Mouse (Mus musculus) central nervous system, embryonic 11.5 days (tissue): ENCODE data around the gene Orai3. TPM values are rescaled to one million over a fixed set of nuclear protein-coding genes. Genes with fewer than 3 reads are reported as not detected.

ENCODE experiments used
- polyA plus RNA-seq: library from polyadenylated mRNA; depleted of rRNA; stranded (reverse); fragments of >200 nt; gene quantifications from 2 replicates; pipeline ENCODE4 v1.2.3, GENCODE M21; 2012; rRNA removed

The Orai3 gene
- 6.3 and 10.3 TPM in 2 replicates for polyA plus RNA-seq

GRCm38 (mm10) chr7:127769651-127770038 lies at the start of gene Orai3:
Orai3 (plus strand) TSS chr7:127769815.

GRCm38 (mm10) chr7:127732066-127732465 lies 37.5 kb upstream of the Orai3 start, which contains the start of gene Ctf2:
Ctf2 (minus strand) TSS chr7:127732166.

DNA sequence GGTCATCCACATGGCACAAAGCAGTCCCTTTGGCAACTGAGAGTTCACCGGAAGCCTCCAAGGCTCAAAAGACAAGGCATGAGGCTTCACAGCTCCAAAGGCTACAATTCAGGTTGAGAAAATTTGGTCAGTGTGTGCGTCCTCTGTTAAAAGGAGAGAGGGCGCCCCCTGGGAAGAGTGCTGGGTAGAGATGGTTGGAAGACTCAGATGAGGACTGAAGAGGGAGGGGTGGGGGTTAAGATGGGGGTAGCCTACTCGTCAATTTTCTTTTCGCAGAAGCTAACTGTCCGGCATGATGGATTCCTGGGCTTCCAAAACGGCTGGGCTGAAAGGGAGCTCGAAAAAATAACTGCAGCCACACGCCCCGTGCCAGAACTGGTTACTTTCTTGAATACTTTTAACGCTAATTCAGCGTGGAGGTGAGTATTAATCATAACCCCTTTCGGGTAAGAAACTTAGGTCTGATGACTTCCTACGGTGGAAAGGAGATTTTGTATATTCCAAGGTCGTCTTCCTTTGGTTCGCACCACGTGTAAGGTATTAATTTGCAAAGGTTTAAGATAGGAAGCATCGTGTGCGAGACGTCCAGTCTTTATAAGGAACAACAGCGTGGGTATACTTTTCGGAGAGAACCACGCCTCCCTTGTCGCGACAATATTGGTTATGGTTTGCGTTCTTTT lies 25.1 kb upstream of the Orai3 start, which contains the start of gene Fbxl19:
TSS of gene Fbxl19 (plus strand) at position 178 of the 680 bp plus-strand sequence.

GRCm38 (mm10) chr7:127776426-127776825 lies 6.8 kb downstream of the Orai3 start, which contains the start of gene Setd1a:
Setd1a (plus strand) TSS chr7:127776670.

GRCm38 (mm10) chr7:127785308-127785707 lies 15.7 kb downstream of the Orai3 start, which contains the start of gene Gm49388:
Gm49388 (plus strand) TSS chr7:127785608.

DNA sequence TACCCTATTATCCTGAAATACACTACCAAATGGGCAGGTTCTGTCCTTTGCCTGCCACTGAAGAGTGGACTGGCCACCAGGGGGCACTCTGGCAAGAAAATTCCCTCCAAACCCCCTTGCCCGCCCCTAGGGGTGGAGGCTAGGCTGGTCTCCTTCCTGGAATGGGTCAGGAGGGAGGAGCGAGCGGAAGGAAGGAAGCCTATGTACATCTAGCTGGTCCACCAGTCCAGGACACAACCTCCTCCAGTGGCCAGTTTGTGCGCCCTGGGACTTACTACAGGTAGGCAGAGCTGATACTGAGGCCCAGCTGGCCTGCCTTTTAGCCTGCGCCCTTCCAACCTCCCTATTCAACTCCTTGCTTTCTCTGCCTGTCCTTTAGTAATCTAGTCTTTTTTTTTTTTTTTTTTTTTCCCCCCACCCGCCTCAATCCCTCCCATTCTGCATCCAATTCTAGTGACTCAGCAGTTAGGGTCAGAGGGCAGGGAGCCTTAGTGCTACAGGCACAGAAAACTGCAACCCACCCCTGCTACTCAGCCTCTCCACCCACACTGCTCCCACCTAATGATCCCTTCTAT lies 30.9 kb downstream of the Orai3 start, which contains the start of gene Hsd3b7:
TSS of gene Hsd3b7 (plus strand) at position 170 of the 575 bp plus-strand sequence.

GRCm38 (mm10) chr7:127824176-127824871 lies 54.7 kb downstream of the Orai3 start, which contains the start of the genes Stx4a and Stx1b:
Stx4a (plus strand) TSS chr7:127824294.
Stx1b (minus strand) TSS chr7:127824549.

Other genes with a start within 250 kb of the Orai3 start
- 0.14 TPM in 1 of 2 replicates, not detected in the other for gene Tmem265, start 208.4 kb upstream of the Orai3 start, polyA plus RNA-seq
- gene Phkg2, start 196.5 kb upstream of the Orai3 start, polyA plus RNA-seq: 79.1 and 101 TPM in 2 replicates
- 13.9 and 14.3 TPM in 2 replicates for gene Ccdc189, start 181.2 kb upstream of the Orai3 start, polyA plus RNA-seq
- 53.8 and 65.4 TPM in 2 replicates for gene Rnf40, start 181.0 kb upstream of the Orai3 start, polyA plus RNA-seq
- 37.7 and 70.8 TPM in 2 replicates for gene Zfp629, start 154.0 kb upstream of the Orai3 start, polyA plus RNA-seq
- 60.0 and 95.8 TPM in 2 replicates for gene Bcl7c, start 60.9 kb upstream of the Orai3 start, polyA plus RNA-seq
- 11.5 and 13.9 TPM in 2 replicates for gene Ctf1, start 57.1 kb upstream of the Orai3 start, polyA plus RNA-seq
- gene Ctf2, start 37.6 kb upstream of the Orai3 start, polyA plus RNA-seq: not detected in 2 replicates
- gene Fbxl19, start 25.3 kb upstream of the Orai3 start, polyA plus RNA-seq: 84.5 and 155 TPM in 2 replicates
- gene Setd1a, start 6.9 kb downstream of the Orai3 start, polyA plus RNA-seq: 26.7 and 29.9 TPM in 2 replicates
- 0.63 and 11.8 TPM in 2 replicates for gene Gm49388, start 15.8 kb downstream of the Orai3 start, polyA plus RNA-seq
- 8.7 and 16.1 TPM in 2 replicates for gene Hsd3b7, start 30.8 kb downstream of the Orai3 start, polyA plus RNA-seq
- 69.6 and 99.1 TPM in 2 replicates for gene Stx4a, start 54.5 kb downstream of the Orai3 start, polyA plus RNA-seq
- 36.0 and 46.5 TPM in 2 replicates for gene Stx1b, start 54.7 kb downstream of the Orai3 start, polyA plus RNA-seq
- 26.7 and 27.5 TPM in 2 replicates for gene Zfp646, start 106.4 kb downstream of the Orai3 start, polyA plus RNA-seq
- 16.2 and 20.9 TPM in 2 replicates for gene Zfp668, start 107.0 kb downstream of the Orai3 start, polyA plus RNA-seq
- 1.2 and 1.6 TPM in 2 replicates for gene Prss53, start 121.2 kb downstream of the Orai3 start, polyA plus RNA-seq
- gene Gm21974, start 125.6 kb downstream of the Orai3 start, polyA plus RNA-seq: not detected in 2 replicates
- 36.5 and 56.2 TPM in 2 replicates for gene Vkorc1, start 125.8 kb downstream of the Orai3 start, polyA plus RNA-seq
- 37.4 and 59.5 TPM in 2 replicates for gene Bckdk, start 134.3 kb downstream of the Orai3 start, polyA plus RNA-seq
- 45.6 and 52.9 TPM in 2 replicates for gene Kat8, start 142.7 kb downstream of the Orai3 start, polyA plus RNA-seq
- 1.0 and 3.1 TPM in 2 replicates for gene Prss8, start 160.3 kb downstream of the Orai3 start, polyA plus RNA-seq
- gene Prss36, start 176.9 kb downstream of the Orai3 start, polyA plus RNA-seq: 8.6 and 8.8 TPM in 2 replicates
- 824 and 846 TPM in 2 replicates for gene Fus, start 197.6 kb downstream of the Orai3 start, polyA plus RNA-seq
- gene Pycard, start 224.1 kb downstream of the Orai3 start, polyA plus RNA-seq: 7.1 and 10.2 TPM in 2 replicates
- 1.1 and 1.6 TPM in 2 replicates for gene Trim72, start 234.1 kb downstream of the Orai3 start, polyA plus RNA-seq